Mouse (Mus musculus): ENCODE measurements at regions not wholly inside any gene's neighbourhood (a gene's known extent, or its start where the extent isn't known, plus 50 kb on each side); places are given as distances from the start of the nearest gene placed in this dataset.
"Not testable (repeated sequence)": the region's sequence is repeated elsewhere in the genome, so short reads cannot be mapped to it uniquely, and the experiment has no call there.

GRCm38 (mm10) chr1:166895945-166896344 lies 105.3 kb upstream of the Fam78b start:
- ATAC-seq (replicated peaks; ENCODE audit: low read depth, poor library complexity, severe bottlenecking), result no peak

GRCm38 (mm10) chr1:166898741-166899140 lies 102.5 kb upstream of the Fam78b start:
- no peak for ATAC-seq (replicated peaks; ENCODE audit: low read depth, poor library complexity, severe bottlenecking)

GRCm38 (mm10) chr1:166899238-166899637 lies 102.0 kb upstream of the Fam78b start:
- ATAC-seq (replicated peaks; ENCODE audit: low read depth, poor library complexity, severe bottlenecking), result no peak

GRCm38 (mm10) chr1:166900028-166900427 lies 101.2 kb upstream of the Fam78b start:
- ATAC-seq (replicated peaks; ENCODE audit: low read depth, poor library complexity, severe bottlenecking), result no peak

GRCm38 (mm10) chr1:166900441-166901161 lies 100.6 kb upstream of the Fam78b start:
- ATAC-seq (replicated peaks; ENCODE audit: low read depth, poor library complexity, severe bottlenecking), result no peak

- no peak for ATAC-seq (replicated peaks; ENCODE audit: low read depth, poor library complexity, severe bottlenecking)
These were observed 99.6 kb upstream of the Fam78b start for GRCm38 (mm10) chr1:166901574-166901973.

GRCm38 (mm10) chr1:166903417-166903816 lies 97.8 kb upstream of the Fam78b start:
- no peak for ATAC-seq (replicated peaks; ENCODE audit: low read depth, poor library complexity, severe bottlenecking)

GRCm38 (mm10) chr1:166908231-166908805 lies 92.9 kb upstream of the Fam78b start:
- ATAC-seq (replicated peaks; ENCODE audit: low read depth, poor library complexity, severe bottlenecking), result no peak

GRCm38 (mm10) chr1:166912195-166912594 lies 89.0 kb upstream of the Fam78b start:
- ATAC-seq (replicated peaks; ENCODE audit: low read depth, poor library complexity, severe bottlenecking), result not testable (repeated sequence)

- no peak for ATAC-seq (replicated peaks; ENCODE audit: low read depth, poor library complexity, severe bottlenecking)
These were observed 78.1 kb upstream of the Fam78b start for GRCm38 (mm10) chr1:166922911-166923712.

GRCm38 (mm10) chr1:166923713-166923975 lies 77.6 kb upstream of the Fam78b start:
- ATAC-seq (replicated peaks; ENCODE audit: low read depth, poor library complexity, severe bottlenecking), result no peak

GRCm38 (mm10) chr1:166924126-166924525 lies 77.1 kb upstream of the Fam78b start:
- no peak for ATAC-seq (replicated peaks; ENCODE audit: low read depth, poor library complexity, severe bottlenecking)

GRCm38 (mm10) chr1:166926078-166926477 lies 75.1 kb upstream of the Fam78b start:
- no peak for ATAC-seq (replicated peaks; ENCODE audit: low read depth, poor library complexity, severe bottlenecking)

- ATAC-seq (replicated peaks; ENCODE audit: low read depth, poor library complexity, severe bottlenecking), result not testable (repeated sequence)
These were observed 61.5 kb upstream of the Fam78b start for GRCm38 (mm10) chr1:166939744-166940143.

GRCm38 (mm10) chr1:166940146-166941076 lies 60.8 kb upstream of the Fam78b start:
- not testable (repeated sequence) for ATAC-seq (replicated peaks; ENCODE audit: low read depth, poor library complexity, severe bottlenecking)

- no peak for ATAC-seq (replicated peaks; ENCODE audit: low read depth, poor library complexity, severe bottlenecking)
These were observed 59.0 kb upstream of the Fam78b start for GRCm38 (mm10) chr1:166942201-166942600.

- no peak for ATAC-seq (replicated peaks; ENCODE audit: low read depth, poor library complexity, severe bottlenecking)
These were observed 56.7 kb upstream of the Fam78b start for GRCm38 (mm10) chr1:166944540-166944939.

GRCm38 (mm10) chr1:166947844-166948702 lies 53.1 kb upstream of the Fam78b start:
- no peak for ATAC-seq (replicated peaks; ENCODE audit: low read depth, poor library complexity, severe bottlenecking)

Data from common myeloid progenitor, adult 5-6 weeks (primary cell).